Mouse (Mus musculus): ENCODE results near the gene Gsk3a. TPM values are rescaled to one million over a fixed set of nuclear protein-coding genes. Genes with fewer than 3 reads are reported as not detected.

Gene Gsk3a
- polyA plus RNA-seq, 1 experiment from 2014 or later, result 6.7 TPM

- Histone ChIP-seq H3K36me3 (ENCODE audit: control insufficient read depth, insufficient read depth) (peaks cover 59% of the 10 kb centered on the region), H3K27ac (ENCODE audit: low read length) (peak overlapping the region; percentile 57; the same call in 1 of the 2 replicates), H3K4me1 (ENCODE audit: control insufficient read depth, insufficient read depth, low read length) (peaks cover 16% of the 10 kb centered on the region), H3K4me3 (ENCODE audit: low read length) (no peak overlapping the region), H3K4me2 (ENCODE audit: low read depth, low read length) (no peak overlapping the region), H3K9ac (ENCODE audit: low read length) (no peak overlapping the region), H3K27me3 (ENCODE audit: control insufficient read depth, insufficient read depth, low read length) (no peaks in the 10 kb centered on the region), H3K9me3 (replicated peaks; ENCODE audit: control insufficient read depth, low read length) (no peaks in the 10 kb centered on the region)
- no peak for ATAC-seq (replicated peaks; ENCODE audit: extremely low read depth, insufficient read depth, low FRiP score)
- 56% methylated on average over 5 of the region's 5 CpGs for WGBS
These were observed 5.5 kb downstream of the Gsk3a start for GRCm38 (mm10) chr7:25232101-25232648.

GRCm38 (mm10) chr7:25230690-25231285 lies 6.9 kb downstream of the Gsk3a start:
- H3K9ac ChIP-seq (ENCODE audit: low read length), result no peak overlapping the region
- 74% methylated on average over 9 of the region's 9 CpGs for WGBS
- no peaks in the 10 kb centered on the region for H3K27me3 ChIP-seq (ENCODE audit: control insufficient read depth, insufficient read depth, low read length)
- no peak overlapping the region for H3K4me2 ChIP-seq (ENCODE audit: low read depth, low read length)
- ATAC-seq (replicated peaks; ENCODE audit: extremely low read depth, insufficient read depth, low FRiP score), result 0 out of 2 replicates have a peak, but pooled peaks have one; percentile 26
- no peak overlapping the region for H3K27ac ChIP-seq (ENCODE audit: low read length)
- H3K4me1 ChIP-seq (ENCODE audit: control insufficient read depth, insufficient read depth, low read length), result peaks cover 6% of the 10 kb centered on the region
- peaks cover 71% of the 10 kb centered on the region for H3K36me3 ChIP-seq (ENCODE audit: control insufficient read depth, insufficient read depth)
- no peak overlapping the region for H3K4me3 ChIP-seq (ENCODE audit: low read length)
- no peaks in the 10 kb centered on the region for H3K9me3 ChIP-seq (replicated peaks; ENCODE audit: control insufficient read depth, low read length)

GRCm38 (mm10) chr7:25227523-25228300 lies 9.9 kb downstream of the Gsk3a start:
- H3K4me2 ChIP-seq (ENCODE audit: low read depth, low read length), result no peak overlapping the region
- no peaks in the 10 kb centered on the region for H3K9me3 ChIP-seq (replicated peaks; ENCODE audit: control insufficient read depth, low read length)
- H3K36me3 ChIP-seq (ENCODE audit: control insufficient read depth, insufficient read depth), result peaks cover 68% of the 10 kb centered on the region
- WGBS, result 96% methylated on average over 1 of the region's 1 CpGs
- no peaks in the 10 kb centered on the region for H3K27me3 ChIP-seq (ENCODE audit: control insufficient read depth, insufficient read depth, low read length)
- H3K4me3 ChIP-seq (ENCODE audit: low read length), result no peak overlapping the region
- H3K9ac ChIP-seq (ENCODE audit: low read length), result no peak overlapping the region
- H3K27ac ChIP-seq (ENCODE audit: low read length), result no peak overlapping the region
- no peak for ATAC-seq (replicated peaks; ENCODE audit: extremely low read depth, insufficient read depth, low FRiP score)
- H3K4me1 ChIP-seq (ENCODE audit: control insufficient read depth, insufficient read depth, low read length), result no peaks in the 10 kb centered on the region

DNA sequence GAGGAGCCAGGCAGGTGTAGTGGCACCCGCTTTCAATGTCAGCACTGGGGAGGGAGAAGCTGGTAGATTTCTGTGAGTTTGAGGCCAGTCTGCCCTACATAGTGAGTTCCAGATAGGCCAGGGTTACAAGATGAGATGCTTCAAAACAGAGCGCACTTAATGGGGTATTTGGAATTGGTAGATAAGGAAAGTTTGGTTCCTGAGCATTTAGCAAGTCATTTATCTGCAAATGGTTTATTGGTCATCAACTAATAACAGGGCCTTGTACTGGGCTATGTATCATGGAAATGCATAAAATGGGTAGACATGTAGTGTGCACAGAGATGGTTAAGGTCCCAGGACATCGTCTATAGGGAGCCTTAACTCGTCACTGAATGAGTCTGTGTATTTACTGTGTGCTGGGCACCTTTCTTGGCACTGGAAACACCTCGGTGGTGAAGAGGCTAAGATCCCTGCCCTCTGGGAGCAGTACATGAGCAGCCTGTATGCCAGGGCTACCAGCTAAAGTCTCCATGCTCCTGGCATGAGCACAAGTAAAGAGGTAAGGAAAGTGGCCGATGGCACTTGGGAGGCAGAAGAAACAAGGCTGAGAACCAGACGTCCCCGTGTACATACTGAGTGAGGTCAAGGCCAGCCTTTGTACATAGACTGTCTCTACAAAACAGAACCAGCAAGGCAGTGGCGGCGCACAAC lies 15.2 kb downstream of the Gsk3a start:
- H3K9me3 ChIP-seq (replicated peaks; ENCODE audit: control insufficient read depth, low read length), result no peaks in the 10 kb centered on the region
- ATAC-seq (replicated peaks; ENCODE audit: extremely low read depth, insufficient read depth, low FRiP score), result no peak
- peak overlapping the region; percentile 68 for H3K4me2 ChIP-seq (ENCODE audit: low read depth, low read length)
- no peaks in the 10 kb centered on the region for H3K27me3 ChIP-seq (ENCODE audit: control insufficient read depth, insufficient read depth, low read length)
- peak overlapping the region; percentile 84 for H3K9ac ChIP-seq (ENCODE audit: low read length)
- peaks cover 27% of the 10 kb centered on the region for H3K4me1 ChIP-seq (ENCODE audit: control insufficient read depth, insufficient read depth, low read length)
- H3K27ac ChIP-seq (ENCODE audit: low read length), result no peak overlapping the region
- WGBS, result 79% methylated on average over 10 of the region's 10 CpGs
- peaks cover 23% of the 10 kb centered on the region for H3K36me3 ChIP-seq (ENCODE audit: control insufficient read depth, insufficient read depth)
- peak overlapping the region; percentile 83 for H3K4me3 ChIP-seq (ENCODE audit: low read length)

DNA sequence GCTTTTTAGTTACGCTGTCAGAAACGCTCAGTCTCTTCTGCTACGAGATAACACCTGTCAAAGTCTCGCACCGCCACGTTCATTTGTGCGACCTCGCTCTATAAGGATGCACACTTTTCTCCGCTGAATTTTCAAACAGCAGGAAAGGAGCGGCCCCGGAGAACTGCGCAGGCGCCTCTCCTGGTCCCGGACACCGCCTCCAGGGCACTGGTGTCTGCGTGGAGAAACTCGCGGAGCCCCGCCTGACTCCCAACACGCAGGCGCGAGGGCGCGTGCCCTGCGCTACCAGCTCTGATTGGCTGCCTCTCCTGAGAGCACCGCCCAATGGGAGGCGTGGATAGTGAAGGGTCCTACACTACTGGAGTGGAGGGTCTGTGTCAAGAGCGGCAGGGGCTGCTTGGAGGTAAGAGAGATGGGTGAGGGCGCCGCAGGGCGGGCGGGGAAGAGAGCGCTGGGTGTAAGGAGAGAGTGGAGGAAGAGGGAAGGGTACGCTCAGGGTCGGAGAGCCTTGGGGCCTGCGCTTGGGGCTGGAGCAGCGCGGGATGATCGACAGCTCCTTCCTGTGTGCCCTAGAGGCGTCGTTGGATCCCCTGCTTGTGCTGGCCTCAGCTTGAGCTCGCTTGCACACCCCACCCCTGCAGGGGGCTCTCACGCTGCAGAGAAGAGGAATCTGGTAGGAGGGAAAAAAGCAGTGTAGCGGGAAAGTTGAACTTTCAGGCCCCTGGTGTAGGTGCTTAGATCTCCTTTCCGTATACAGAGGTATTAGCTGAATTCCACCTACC lies 16.4 kb downstream of the Gsk3a start, which contains the start of gene Zfp526:
TSS of gene Zfp526 (plus strand) at position 324 of the 782 bp plus-strand sequence.
- WGBS, result 1% methylated on average over 45 of the region's 45 CpGs
- H3K9ac ChIP-seq (ENCODE audit: low read length), result peak within 1 kb of the TSS; percentile 84
- H3K9me3 ChIP-seq (replicated peaks; ENCODE audit: control insufficient read depth, low read length), result no peaks in the 10 kb centered on the region
- peak within 1 kb of the TSS; percentile 83 for H3K4me3 ChIP-seq (ENCODE audit: low read length)
- no peaks in the 10 kb centered on the region for H3K27me3 ChIP-seq (ENCODE audit: control insufficient read depth, insufficient read depth, low read length)
- peak within 1 kb of the TSS; percentile 96 for H3K4me2 ChIP-seq (ENCODE audit: low read depth, low read length)
- H3K27ac ChIP-seq (ENCODE audit: low read length), result peak within 1 kb of the TSS; percentile 88
- peaks cover 27% of the 10 kb centered on the region for H3K4me1 ChIP-seq (ENCODE audit: control insufficient read depth, insufficient read depth, low read length)
- peaks cover 14% of the 10 kb centered on the region for H3K36me3 ChIP-seq (ENCODE audit: control insufficient read depth, insufficient read depth)
- ATAC-seq (replicated peaks; ENCODE audit: extremely low read depth, insufficient read depth, low FRiP score), result peak; percentile 90

GRCm38 (mm10) chr7:25220457-25221101 lies 17.1 kb downstream of the Gsk3a start, which contains the start of gene Dedd2:
TSS of gene Dedd2 (minus strand) at chr7:25220615.
- peak within 1 kb of the TSS; percentile 96 for H3K4me2 ChIP-seq (ENCODE audit: low read depth, low read length)
- peak within 1 kb of the TSS; percentile 88 for H3K9ac ChIP-seq (ENCODE audit: low read length)
- H3K36me3 ChIP-seq (ENCODE audit: control insufficient read depth, insufficient read depth), result peaks cover 7% of the 10 kb centered on the region
- WGBS, result 2% methylated on average over 20 of the region's 20 CpGs
- no peaks in the 10 kb centered on the region for H3K9me3 ChIP-seq (replicated peaks; ENCODE audit: control insufficient read depth, low read length)
- H3K27me3 ChIP-seq (ENCODE audit: control insufficient read depth, insufficient read depth, low read length), result no peaks in the 10 kb centered on the region
- H3K4me3 ChIP-seq (ENCODE audit: low read length), result peak within 1 kb of the TSS; percentile 83
- peaks cover 27% of the 10 kb centered on the region for H3K4me1 ChIP-seq (ENCODE audit: control insufficient read depth, insufficient read depth, low read length)
- no peak for ATAC-seq (replicated peaks; ENCODE audit: extremely low read depth, insufficient read depth, low FRiP score)
- H3K27ac ChIP-seq (ENCODE audit: low read length), result peak within 1 kb of the TSS; percentile 88

GRCm38 (mm10) chr7:25219756-25220456 lies 17.7 kb downstream of the Gsk3a start:
- Histone ChIP-seq H3K4me3 (ENCODE audit: low read length) (peak overlapping the region; percentile 83), H3K9me3 (replicated peaks; ENCODE audit: control insufficient read depth, low read length) (no peaks in the 10 kb centered on the region), H3K27me3 (ENCODE audit: control insufficient read depth, insufficient read depth, low read length) (no peaks in the 10 kb centered on the region), H3K4me1 (ENCODE audit: control insufficient read depth, insufficient read depth, low read length) (peaks cover 27% of the 10 kb centered on the region), H3K36me3 (ENCODE audit: control insufficient read depth, insufficient read depth) (peaks cover 8% of the 10 kb centered on the region), H3K9ac (ENCODE audit: low read length) (peak overlapping the region; percentile 88), H3K4me2 (ENCODE audit: low read depth, low read length) (peak overlapping the region; percentile 96), H3K27ac (ENCODE audit: low read length) (peak overlapping the region; percentile 84)
- ATAC-seq (replicated peaks; ENCODE audit: extremely low read depth, insufficient read depth, low FRiP score), result peak; percentile 76
- 2% methylated on average over 31 of the region's 31 CpGs for WGBS

Data from heart, embryonic 16.5 days (tissue).